ENCODE assay signal across 30 mouse cellular contexts in genomic region chr10:42781672-42782071, GRCm38 (mm10). TPM values are rescaled to one million over a fixed set of nuclear protein-coding genes. Genes with fewer than 3 reads are reported as not detected.
A peak's percentile ranks its signal among the peaks of the same experiment; 100 is the strongest.
DNase-seq lines count a peak whose midpoint lies in the region; TF ChIP-seq lines count a peak whose summit lies in the region.
"Had no signal": no experiment of that assay in that cellular context is flagged by ENCODE, and none has a peak within 500 bp of the region (broad histone marks: within the 10 kb centered on the region; RNA-seq: fewer than 3 reads in every experiment).

No protein-coding gene starts in this region.

- no peaks in the 10 kb centered on the region for H3K4me1 ChIP-seq in heart, embryonic 10.5 days
- H3K4me1 ChIP-seq: forebrain, embryonic 12.5 days; hindbrain, embryonic 12.5 days; intestine, embryonic 15.5 days; liver, embryonic 12.5 days; midbrain, embryonic 15.5 days; neural tube, embryonic 12.5 days had no signal

- peaks cover 12% of the 10 kb centered on the region; the same call in 1 of the 2 replicates for H3K36me3 ChIP-seq in heart, embryonic 10.5 days
- H3K36me3 ChIP-seq: hindbrain, embryonic 12.5 days; midbrain, embryonic 15.5 days; neural tube, embryonic 12.5 days had no signal

- no peak for TF ChIP-seq CTCF in layer of hippocampus, adult 2 months (conservative IDR thresholded peaks at IDR 0.05)

- H3K27me3 ChIP-seq in heart, embryonic 10.5 days (ENCODE audit: insufficient read depth, poor library complexity, severe bottlenecking), result no peaks in the 10 kb centered on the region
- H3K27me3 ChIP-seq: forebrain, embryonic 12.5 days; hindbrain, embryonic 12.5 days; intestine, embryonic 15.5 days; liver, embryonic 12.5 days; midbrain, embryonic 15.5 days; neural tube, embryonic 12.5 days had no signal

- H3K4me3 ChIP-seq in layer of hippocampus, adult 2 months, result no peak overlapping the region
- no peak overlapping the region for H3K4me3 ChIP-seq in heart, embryonic 10.5 days
- H3K4me3 ChIP-seq: forebrain, embryonic 12.5 days; gastrocnemius, adult 2 months; heart, adult 2 months; hindbrain, embryonic 12.5 days; intestine, embryonic 15.5 days; left cerebral cortex, adult 2 months; liver, embryonic 12.5 days; midbrain, embryonic 15.5 days; neural tube, embryonic 12.5 days had no signal

- no peak for DNase-seq in layer of hippocampus, adult 2 months (ENCODE audit: low spot score in 2 of 2)
- DNase-seq in layer of hippocampus, postnatal 14 days (ENCODE audit: low spot score in 2 of 2), result no peak
- peak; percentile 45 for DNase-seq in right cerebral cortex, adult 18-20 months
- DNase-seq in right cerebral cortex, postnatal 14 days, result no peak
- peak; percentile 53 for DNase-seq in 416B (ENCODE audit: low read depth)
- peak; percentile 70 for DNase-seq in brain, adult 2 months (ENCODE audit: low read depth, low spot score)
- DNase-seq in heart, embryonic 10.5 days (ENCODE audit: low spot score), result no peak
- DNase-seq: adrenal gland, postnatal 25 days; cerebellum, postnatal 10 days; forebrain, postnatal 0 days; gastrocnemius, adult 2 months; heart, adult 2 months; kidney, adult 2 months; kidney, postnatal 4 days; left cerebral cortex, postnatal 4 days; liver, postnatal 0 days; right cerebral cortex, postnatal 25 days; thymus, adult 18-20 months; thymus, postnatal 25 days had no signal

- H3K27ac ChIP-seq in layer of hippocampus, adult 2 months, result peak overlapping the region; percentile 25; the same call in 1 of the 2 replicates
- H3K27ac ChIP-seq in heart, embryonic 10.5 days, result no peak overlapping the region
- H3K27ac ChIP-seq: forebrain, embryonic 12.5 days; gastrocnemius, adult 2 months; heart, adult 2 months; hindbrain, embryonic 12.5 days; hindbrain, postnatal 0 days; intestine, embryonic 15.5 days; kidney, postnatal 0 days; left cerebral cortex, adult 2 months; liver, embryonic 12.5 days; macrophage; midbrain, embryonic 15.5 days; neural tube, embryonic 12.5 days; stomach, postnatal 0 days had no signal

- 52% methylated on average over 3 of the region's 3 CpGs for WGBS in heart, embryonic 10.5 days

- no peaks in the 10 kb centered on the region for H3K9me3 ChIP-seq in heart, embryonic 10.5 days
- H3K9me3 ChIP-seq: forebrain, embryonic 12.5 days; hindbrain, embryonic 12.5 days; intestine, embryonic 15.5 days; liver, embryonic 12.5 days; midbrain, embryonic 15.5 days; neural tube, embryonic 12.5 days had no signal

RNA-seq across cellular contexts. Expression of gene Sec63, which starts 20.4 kb away (rescaled TPM):
- total RNA-seq in layer of hippocampus, adult 2 months (2021), result 10 to 100 TPM; 51.1 to 55.6 TPM
- 10 to 100 TPM; 40.9 to 43.0 TPM for total RNA-seq in layer of hippocampus, postnatal 14 days (2021)
- polyA plus RNA-seq in heart, embryonic 10.5 days (2016; fragmentation: Nextera tagmentation; extraction: Ambion mirVana), result 18.6 and 28.4 TPM in 2 replicates

Comparison
In these comparisons a context has a peak if more than half of its experiments do, and no peak if none do; other contexts are left out.
1. DNase-seq: peak in right cerebral cortex, adult 18-20 months (single experiment), 416B (single experiment) and brain, adult 2 months (single experiment); none in layer of hippocampus, adult 2 months (0 of 2), layer of hippocampus, postnatal 14 days (0 of 2), right cerebral cortex, postnatal 14 days (single experiment) and heart, embryonic 10.5 days (single experiment).